Mouse (Mus musculus) gastrocnemius, postnatal 25 days (tissue): Measurements from ENCODE around the gene Ralgps1. TPM values are rescaled to one million over a fixed set of nuclear protein-coding genes. Genes with fewer than 3 reads are reported as not detected.
"Not testable (repeated sequence)": the region's sequence is repeated elsewhere in the genome, so short reads cannot be mapped to it uniquely, and the experiment has no call there.

ENCODE experiments used
- DNase-seq: peaks from one replicate; pipeline ENCODE4 v3.0.0; 2022
- total RNA-seq, 2 experiments: library from RNA; stranded (reverse); gene quantifications; 1 replicate in 1 of 2; 2 replicates in 1 of 2; pipeline ENCODE4 v1.2.3; 2021

Ralgps1 gene
- total RNA-seq, 2 experiments from 2014 or later, result 2.3 to 2.5 TPM

DNA sequence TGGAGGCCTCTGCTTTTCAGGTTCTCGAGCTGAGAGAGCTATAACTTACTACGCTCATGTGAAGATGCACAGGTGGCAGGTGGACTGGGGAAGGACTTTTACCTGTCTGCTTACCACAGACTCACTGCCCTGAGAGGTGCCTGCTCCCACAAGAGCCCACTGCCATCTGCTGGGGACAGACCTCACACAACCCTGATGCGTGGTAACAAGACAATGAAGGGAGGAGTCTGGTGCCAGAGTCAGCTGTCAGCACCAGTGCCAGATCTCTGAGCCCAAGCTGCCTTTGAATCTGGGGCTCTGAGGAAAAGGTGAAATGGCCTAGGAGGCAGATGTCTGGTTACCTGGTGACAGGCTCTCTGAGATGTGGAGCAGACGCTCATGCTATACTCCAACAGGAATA, 136.4 kb downstream of the Ralgps1 start:
- DNase-seq, result no peak

- no peak for DNase-seq
Measured at GRCm38 (mm10) chr2:33233856-33234255, 137.4 kb downstream of the Ralgps1 start.

DNA sequence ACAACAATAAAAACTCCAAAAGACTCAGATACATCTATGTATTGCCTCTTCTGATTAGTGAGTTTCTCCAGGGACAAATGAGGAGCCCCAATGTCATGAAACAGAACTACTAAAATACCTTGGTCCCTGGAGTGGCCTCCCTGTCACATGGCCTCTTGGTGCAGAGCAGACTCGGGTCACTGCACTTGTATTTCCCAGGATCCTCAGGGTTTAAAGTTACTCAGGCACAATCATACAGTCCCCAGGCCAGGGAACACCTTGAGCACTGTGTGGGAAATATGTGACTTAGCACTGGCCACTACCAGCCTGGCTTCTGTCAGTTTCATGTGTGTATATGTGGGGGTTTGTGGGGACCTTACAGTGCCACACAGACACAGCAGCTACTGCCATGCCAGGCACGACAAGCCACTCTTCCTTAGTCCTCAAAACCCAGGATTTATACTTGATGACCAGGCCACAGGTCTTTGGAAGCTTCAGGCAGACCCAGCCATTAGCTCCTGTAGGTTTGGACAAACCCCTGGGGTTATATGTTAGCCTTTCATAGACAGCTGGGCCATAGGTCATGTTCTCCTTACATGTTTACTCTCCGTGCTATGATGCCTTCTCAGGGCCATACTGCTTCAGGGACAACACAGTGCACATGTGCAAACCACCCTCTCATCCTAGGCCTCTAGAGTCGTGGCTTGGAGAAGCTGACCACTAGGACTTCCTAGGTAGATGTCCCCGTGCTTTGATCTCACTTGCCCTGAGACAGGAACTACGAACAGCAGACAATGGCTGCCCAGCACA, 138.3 kb downstream of the Ralgps1 start:
- no peak for DNase-seq

DNA sequence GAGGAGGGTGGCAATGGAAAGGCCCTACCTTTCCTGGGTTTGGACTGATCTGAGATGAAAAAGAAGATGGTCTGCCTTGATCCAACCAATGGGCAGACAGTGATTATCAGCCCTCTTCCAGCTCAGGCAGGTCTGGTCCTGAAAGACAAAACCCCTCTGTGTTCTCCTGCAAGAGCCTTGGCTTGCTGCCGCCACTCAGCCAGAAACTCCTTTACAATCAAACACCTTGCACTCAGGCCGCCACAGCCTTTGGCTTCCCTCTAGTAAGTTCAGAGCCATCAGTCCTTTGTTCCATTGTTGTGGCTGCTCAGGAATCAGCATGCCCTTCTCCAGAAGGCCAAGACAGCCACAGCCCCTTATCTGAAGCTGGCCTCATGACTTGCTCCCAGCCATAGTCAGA, 139.5 kb downstream of the Ralgps1 start:
- DNase-seq, result no peak

DNA sequence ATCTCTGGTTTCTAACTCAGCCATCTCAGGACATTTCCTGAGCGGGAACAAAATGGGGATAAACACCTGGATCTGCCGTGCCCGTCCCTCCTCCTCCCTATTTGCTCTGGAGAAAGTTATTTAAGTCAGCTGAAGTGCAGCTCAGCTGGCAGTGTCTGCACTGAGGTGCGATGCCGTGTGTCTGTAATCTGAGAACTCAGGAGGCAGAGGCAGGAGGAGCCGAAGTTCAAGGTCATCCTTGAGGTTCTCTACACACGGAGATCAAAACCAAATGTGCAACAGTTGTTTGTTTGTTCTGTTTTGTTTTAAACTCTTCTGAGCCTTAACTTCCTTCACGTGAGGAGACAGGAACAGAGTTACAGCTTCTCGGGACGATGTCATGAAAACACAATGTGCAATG, 140.6 kb downstream of the Ralgps1 start:
- no peak for DNase-seq

DNA sequence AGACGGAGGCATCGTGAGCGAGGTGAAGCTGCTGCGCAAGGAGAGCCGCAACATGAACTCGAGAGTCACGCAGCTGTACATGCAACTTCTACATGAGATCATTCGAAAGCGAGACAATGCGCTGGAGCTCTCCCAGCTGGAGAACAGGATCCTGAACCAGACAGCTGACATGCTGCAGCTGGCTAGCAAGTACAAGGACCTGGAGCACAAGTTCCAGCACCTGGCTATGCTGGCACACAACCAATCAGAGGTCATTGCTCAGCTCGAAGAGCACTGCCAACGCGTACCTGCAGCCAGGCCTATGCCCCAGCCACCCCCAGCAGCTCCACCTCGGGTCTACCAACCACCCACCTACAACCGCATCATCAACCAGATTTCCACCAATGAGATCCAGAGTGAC, 142.7 kb downstream of the Ralgps1 start:
- no peak for DNase-seq

DNA sequence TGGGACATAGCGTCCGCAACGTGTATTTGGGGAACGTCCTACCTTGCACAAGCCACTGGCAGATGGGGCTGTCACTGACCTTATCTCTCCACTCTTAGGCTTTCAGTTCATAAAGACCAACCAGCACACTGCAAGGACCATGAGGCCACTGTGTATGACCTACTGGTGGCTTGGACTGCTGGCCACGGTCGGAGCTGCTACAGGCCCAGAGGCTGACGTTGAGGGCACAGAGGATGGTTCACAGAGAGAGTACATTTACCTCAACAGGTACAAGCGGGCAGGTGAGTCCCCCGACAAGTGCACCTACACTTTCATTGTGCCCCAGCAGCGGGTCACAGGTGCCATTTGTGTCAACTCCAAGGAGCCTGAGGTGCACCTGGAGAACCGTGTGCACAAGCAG, 143.2 kb downstream of the Ralgps1 start:
- no peak for DNase-seq

GRCm38 (mm10) chr2:33225921-33226320, 145.4 kb downstream of the Ralgps1 start:
- no peak for DNase-seq

DNA sequence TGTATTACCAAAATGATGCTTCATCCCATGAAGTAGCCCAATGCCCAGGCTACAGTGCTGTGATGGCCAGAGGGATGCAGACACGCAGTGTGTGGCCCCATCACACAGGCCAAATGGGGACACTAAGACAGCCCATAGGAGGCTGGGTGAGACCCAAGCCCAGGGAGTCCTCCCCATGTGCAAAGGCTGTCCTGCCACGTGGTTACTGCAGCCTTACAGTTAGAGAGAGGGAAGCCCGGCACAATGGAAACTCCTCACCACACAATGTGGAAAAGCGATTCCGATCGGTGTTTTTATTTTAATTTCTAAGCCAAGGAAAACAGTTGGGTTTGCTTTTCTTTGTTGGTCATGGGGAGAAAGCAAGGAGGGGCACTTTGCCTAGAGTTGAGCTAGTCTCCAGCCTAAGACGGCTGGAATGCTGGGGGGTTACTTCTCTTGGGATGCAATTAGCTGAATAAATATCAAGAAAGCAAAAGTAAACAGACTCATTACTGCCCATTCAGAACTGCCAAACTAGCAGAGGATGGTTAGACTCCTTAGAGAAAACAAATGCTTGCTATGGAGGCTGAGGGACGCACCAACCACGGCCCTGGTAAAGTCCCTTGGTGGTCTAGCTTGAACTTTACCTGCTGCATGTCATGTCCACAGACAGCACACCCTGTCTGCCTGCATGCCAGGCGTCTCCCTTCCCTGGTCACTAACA, 147.5 kb downstream of the Ralgps1 start:
- DNase-seq, result no peak

DNA sequence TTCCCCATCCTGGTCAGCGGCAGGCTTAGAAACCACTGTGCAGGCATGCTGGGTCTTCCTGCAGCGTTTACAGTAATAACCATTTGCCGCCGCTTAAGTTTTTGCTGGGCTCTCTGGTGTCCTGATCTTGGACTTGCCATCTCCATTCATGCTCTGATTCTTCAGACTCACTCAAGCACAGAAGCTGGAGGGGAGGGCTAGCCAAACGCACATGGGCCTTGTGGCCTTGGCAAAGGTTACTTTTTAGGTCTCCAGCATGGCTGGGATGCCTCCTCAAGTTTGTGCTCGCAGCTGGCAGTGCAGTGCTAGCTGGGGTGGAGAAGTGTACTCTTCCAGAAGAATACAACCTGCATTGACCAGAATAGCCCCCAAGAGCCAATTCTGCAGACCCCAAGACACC, 148.8 kb downstream of the Ralgps1 start:
- no peak for DNase-seq

DNA sequence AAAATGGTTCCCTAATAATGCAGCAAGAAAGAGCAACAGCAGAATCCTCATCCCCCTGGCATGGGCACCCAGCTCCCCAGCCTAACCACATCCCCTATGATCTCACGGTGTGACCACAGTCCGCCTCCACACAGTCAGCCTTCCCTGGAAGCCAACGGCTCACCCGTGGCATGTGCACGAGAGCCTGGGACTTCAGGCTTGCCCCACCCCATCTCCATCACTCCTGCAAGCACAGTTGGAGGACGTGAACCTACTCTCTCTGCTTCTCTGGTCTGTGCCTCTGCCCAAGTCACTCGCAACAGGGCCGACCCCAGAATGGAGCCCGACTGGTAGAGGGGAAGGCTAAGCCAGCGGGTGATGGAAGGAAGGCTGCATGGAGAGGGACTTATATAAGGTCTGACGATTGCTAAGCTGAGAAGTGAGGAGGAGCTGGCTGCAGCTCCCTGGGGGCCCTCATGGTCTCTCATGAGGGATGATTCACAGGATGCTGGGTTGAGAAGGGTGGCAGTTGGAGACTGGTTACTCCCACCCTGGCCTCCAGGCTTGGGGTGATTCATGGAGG, 149.9 kb downstream of the Ralgps1 start:
- no peak for DNase-seq

DNA sequence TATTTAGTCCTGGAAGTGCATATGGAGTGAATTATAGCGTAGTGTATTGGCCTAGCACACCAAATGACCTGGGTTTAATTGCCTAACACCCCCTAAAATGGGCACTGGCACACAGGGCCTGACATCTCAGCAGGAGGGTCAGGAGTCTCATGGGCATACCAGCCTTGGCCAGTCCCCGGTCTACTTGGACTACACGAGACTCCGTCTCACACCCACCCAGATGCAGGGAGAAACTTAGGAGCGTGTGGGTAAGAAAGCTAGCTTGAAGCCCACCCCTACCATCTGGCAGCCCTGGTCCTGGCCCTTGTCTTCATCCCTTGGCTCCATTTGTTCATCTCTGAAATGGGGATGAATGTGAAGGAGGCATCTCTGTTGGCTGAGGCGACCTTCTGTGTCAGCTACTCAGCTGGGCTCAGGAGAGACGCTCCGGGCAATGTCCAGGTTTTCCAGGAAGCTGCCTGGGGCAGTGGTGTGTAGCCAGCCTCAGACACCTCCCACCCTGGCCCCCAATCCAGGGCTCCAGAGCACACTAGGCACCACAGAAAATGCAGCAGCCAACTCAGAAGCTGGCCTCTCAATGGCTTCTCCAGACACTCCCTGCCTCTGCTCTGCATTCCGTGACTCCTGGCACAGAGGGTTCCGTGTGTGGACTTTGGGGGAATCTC, 150.5 kb downstream of the Ralgps1 start:
- peak; percentile 47 for DNase-seq

GRCm38 (mm10) chr2:33220246-33220645, 151.0 kb downstream of the Ralgps1 start:
- peak; percentile 70 for DNase-seq

- no peak for DNase-seq
Measured at GRCm38 (mm10) chr2:33219637-33220036, 151.6 kb downstream of the Ralgps1 start.

DNA sequence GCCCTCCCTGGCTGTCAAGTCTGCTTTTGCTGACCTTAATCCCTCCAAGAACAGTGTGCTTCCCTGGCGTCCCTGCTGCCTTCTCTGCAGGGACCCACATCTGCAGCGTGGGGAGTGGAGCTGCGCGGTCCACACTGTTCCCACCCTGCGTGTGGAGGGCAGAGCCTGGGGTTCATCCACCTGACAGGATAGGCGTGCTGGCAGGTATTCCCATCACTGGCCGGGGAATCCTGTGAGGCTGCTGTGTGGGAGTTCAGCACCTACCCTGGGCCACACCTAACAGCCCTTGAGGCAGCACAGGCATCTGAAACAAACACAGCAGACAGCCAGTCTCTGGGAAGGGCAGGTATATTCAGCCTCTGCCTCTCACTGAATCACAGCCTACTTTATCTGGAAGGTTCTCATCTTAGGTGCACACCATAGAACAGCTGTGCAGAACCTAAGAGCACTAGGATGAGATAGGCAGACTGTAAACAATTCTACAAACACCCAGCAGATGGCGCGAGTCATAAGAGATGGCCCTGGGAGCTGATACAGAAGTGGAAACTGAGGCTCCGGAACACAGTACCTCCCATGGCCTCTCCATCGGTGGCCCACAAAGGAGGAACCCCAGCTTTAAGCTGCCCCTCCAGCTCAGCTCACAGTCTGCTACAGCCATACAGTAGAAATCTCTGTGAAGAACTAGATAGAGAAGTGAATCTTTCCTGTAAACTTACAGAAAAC, 152.2 kb downstream of the Ralgps1 start:
- DNase-seq, result no peak

- no peak for DNase-seq
Measured at GRCm38 (mm10) chr2:33217425-33217794, 153.9 kb downstream of the Ralgps1 start.

GRCm38 (mm10) chr2:33216645-33217424, 154.5 kb downstream of the Ralgps1 start:
- no peak for DNase-seq

GRCm38 (mm10) chr2:33215700-33216509, 155.4 kb downstream of the Ralgps1 start, which contains the start of gene Angptl2:
Angptl2 (plus strand) TSS chr2:33216069.
- DNase-seq, result peak; percentile 98

- DNase-seq, result no peak
Measured at GRCm38 (mm10) chr2:33215177-33215699, 156.0 kb downstream of the Ralgps1 start.

DNA sequence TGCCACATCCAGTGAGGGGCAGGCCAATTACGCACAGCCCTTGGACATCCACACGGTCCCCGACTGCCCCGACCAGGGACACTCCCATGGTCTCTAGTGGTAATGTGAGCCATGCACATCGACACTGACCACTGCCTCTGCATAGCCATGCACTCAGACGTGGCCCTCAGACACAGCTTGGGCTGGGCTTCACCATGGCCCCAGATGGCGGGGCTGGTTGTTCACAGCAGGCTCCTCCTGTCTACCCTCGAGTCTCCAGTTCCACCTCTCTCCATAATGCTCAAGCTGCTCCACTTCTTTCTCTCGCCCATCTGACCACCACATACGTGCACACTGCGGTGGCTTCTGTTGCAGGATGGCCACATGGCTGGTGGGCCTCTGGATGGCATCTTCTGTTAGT, 160.0 kb downstream of the Ralgps1 start:
- not testable (repeated sequence) for DNase-seq
